Mouse (Mus musculus) lung, adult 2 months (tissue): ENCODE results near the gene Fcgbp. TPM values are rescaled to one million over a fixed set of nuclear protein-coding genes. Genes with fewer than 3 reads are reported as not detected.
"Not testable (repeated sequence)": the region's sequence is repeated elsewhere in the genome, so short reads cannot be mapped to it uniquely, and the experiment has no call there.

Source experiments
- DNase-seq: peaks from one replicate; pipeline ENCODE4 v3.0.0; 2022
- H3K4me1 ChIP-seq: fragments of 200-500 bp; 2 replicates; pipeline ENCODE4 v1.6.1; 2011; ENCODE audit warnings: low read length; ENCODE audit not compliant: control insufficient read depth, insufficient read depth
- H3K4me3 ChIP-seq: fragments of 200-500 bp; replicated peaks from 2 replicates; pipeline ENCODE3; 2011; ENCODE audit warnings: low read depth, mild to moderate bottlenecking, control low read depth, low read length; ENCODE audit errors: extremely low read depth
- CTCF ChIP-seq: fragments of 200-500 bp; IDR thresholded peaks from 2 replicates; pipeline ENCODE4 v1.5.1; 2011; ENCODE audit warnings: mild to moderate bottlenecking, low read length, control low read depth; ENCODE audit not compliant: insufficient read depth
- POLR2A ChIP-seq: fragments of 200-500 bp; IDR thresholded peaks from 2 replicates; pipeline ENCODE4 v1.6.1; 2011; ENCODE audit warnings: low read depth, mild to moderate bottlenecking, control low read depth, low read length, borderline replicate concordance; ENCODE audit errors: extremely low read depth
- WGBS: fragments of 180-500 bp; shearing (Covaris S2); methylation state at CpG from one replicate; pipeline ENCODE4 v1.1.7; 2018; 5-methylcytosine and 5-hydroxymethylcytosine counted together
- polyA plus RNA-seq: library from polyadenylated mRNA; depleted of rRNA; stranded (reverse); fragments of >200 nt; gene quantifications from 2 replicates; pipeline ENCODE4 v1.2.3, GENCODE M21; 2012

Gene Fcgbp
- polyA plus RNA-seq, 1 experiment = 7.5 TPM

- no peak overlapping the region for H3K4me3 ChIP-seq
- 0 out of 2 replicates have a peak, but pooled peaks have one; percentile 13 for TF ChIP-seq CTCF
- TF ChIP-seq POLR2A = no peak
- H3K4me1 ChIP-seq = no peaks in the 10 kb centered on the region
- DNase-seq = no peak
- 55% methylated on average over 5 of the region's 5 CpGs for WGBS
These were observed 66.6 kb downstream of the Fcgbp start for GRCm38 (mm10) chr7:28137613-28138012.

GRCm38 (mm10) chr7:28148263-28148662 is 77.2 kb downstream of the Fcgbp start:
- 14% methylated on average over 3 of the region's 3 CpGs for WGBS
- TF ChIP-seq POLR2A (no peak), CTCF (peak; percentile 94)
- Histone ChIP-seq H3K4me3 (no peak overlapping the region), H3K4me1 (no peaks in the 10 kb centered on the region)
- DNase-seq = peak; percentile 65

- Histone ChIP-seq H3K4me3 (no peak overlapping the region), H3K4me1 (no peaks in the 10 kb centered on the region)
- TF ChIP-seq POLR2A (no peak), CTCF (no peak)
- WGBS = 81% methylated on average over 1 of the region's 1 CpGs
- no peak for DNase-seq
These were observed 78.8 kb downstream of the Fcgbp start for GRCm38 (mm10) chr7:28149841-28150240.

- 12% methylated on average over 13 of the region's 13 CpGs for WGBS
- Histone ChIP-seq H3K4me3 (no peak overlapping the region), H3K4me1 (no peaks in the 10 kb centered on the region)
- DNase-seq = peak; percentile 24
- no peak for TF ChIP-seq POLR2A
- peak; percentile 17; the same call in 1 of the 2 replicates for TF ChIP-seq CTCF
These were observed 80.7 kb downstream of the Fcgbp start for GRCm38 (mm10) chr7:28151584-28152221.

- H3K4me3 ChIP-seq, DNase-seq, H3K4me1 ChIP-seq: not testable (repeated sequence)
- WGBS = 29% methylated on average over 5 of the region's 5 CpGs
These were observed 82.6 kb downstream of the Fcgbp start for GRCm38 (mm10) chr7:28153595-28153994.

- 32% methylated on average over 6 of the region's 6 CpGs for WGBS
- no peak for TF ChIP-seq POLR2A
- TF ChIP-seq CTCF = no peak
- Histone ChIP-seq H3K4me3 (no peak overlapping the region), H3K4me1 (no peaks in the 10 kb centered on the region)
- DNase-seq = no peak
These were observed 88.3 kb downstream of the Fcgbp start for GRCm38 (mm10) chr7:28159292-28159691.

- Histone ChIP-seq H3K4me1 (no peaks in the 10 kb centered on the region), H3K4me3 (no peak overlapping the region)
- TF ChIP-seq CTCF (no peak), POLR2A (no peak)
- no peak for DNase-seq
- 80% methylated on average over 3 of the region's 3 CpGs for WGBS
These were observed 88.9 kb downstream of the Fcgbp start for GRCm38 (mm10) chr7:28159893-28160292.

- Histone ChIP-seq H3K4me3 (no peak overlapping the region), H3K4me1 (no peaks in the 10 kb centered on the region)
- 36% methylated on average over 9 of the region's 9 CpGs for WGBS
- no peak for DNase-seq
- TF ChIP-seq POLR2A (no peak), CTCF (no peak)
These were observed 90.2 kb downstream of the Fcgbp start for GRCm38 (mm10) chr7:28161163-28161749.

- no peak for DNase-seq
- TF ChIP-seq POLR2A = no peak
- no peak for TF ChIP-seq CTCF
- peaks cover 3% of the 10 kb centered on the region for H3K4me1 ChIP-seq
- H3K4me3 ChIP-seq = no peak overlapping the region
- WGBS = 80% methylated on average over 6 of the region's 6 CpGs
These were observed 94.4 kb downstream of the Fcgbp start for GRCm38 (mm10) chr7:28165406-28165805.

- peak; percentile 87 for TF ChIP-seq CTCF
- no peak for TF ChIP-seq POLR2A
- Histone ChIP-seq H3K4me1 (peaks cover 7% of the 10 kb centered on the region), H3K4me3 (peak overlapping the region; percentile 65)
- 2% methylated on average over 9 of the region's 9 CpGs for WGBS
- peak; percentile 57 for DNase-seq
These were observed 97.5 kb downstream of the Fcgbp start for GRCm38 (mm10) chr7:28168320-28169115.
